Mouse (Mus musculus): Measurements from ENCODE around the gene Zbtb40. TPM values are rescaled to one million over a fixed set of nuclear protein-coding genes. Genes with fewer than 3 reads are reported as not detected.

The Zbtb40 gene
- polyA plus RNA-seq (2015; fragmentation: Nextera tagmentation; extraction: Ambion mirVana) = 3.0 and 3.1 TPM in 2 replicates

DNA sequence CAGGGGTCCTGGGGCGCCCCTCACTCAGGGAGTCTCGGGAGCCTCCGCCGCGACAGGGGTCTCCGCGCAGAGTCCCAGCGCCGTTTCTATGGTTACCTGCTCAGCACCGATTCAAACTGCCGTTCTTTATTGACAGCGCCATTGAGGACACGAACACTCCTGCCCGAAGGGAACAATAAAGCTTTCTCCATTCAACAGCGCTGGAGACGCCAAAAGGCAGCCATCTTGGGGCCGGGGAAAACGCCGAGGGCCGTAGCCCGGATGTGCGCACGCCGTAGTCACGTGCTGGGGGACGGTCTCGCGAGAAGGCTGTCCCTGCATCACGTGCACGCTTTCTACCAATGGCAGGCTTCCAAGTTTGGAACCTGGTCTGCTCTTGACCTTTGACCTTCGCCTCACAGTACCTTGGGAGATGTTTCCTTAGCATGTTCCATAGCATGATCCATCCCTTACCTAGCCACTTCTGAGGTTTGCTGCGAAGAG lies at the start of gene Zbtb40:
Gene Zbtb40 (minus strand): TSS at position 252 of the 483 bp plus-strand sequence.
- H3K4me1 ChIP-seq (ENCODE audit: control insufficient read depth, insufficient read depth, low read length) = peaks cover 18% of the 10 kb centered on the region
- ATAC-seq (replicated peaks; ENCODE audit: extremely low read depth, insufficient read depth, low FRiP score) = peak; percentile 95
- WGBS = 2% methylated on average over 32 of the region's 32 CpGs
- peaks cover 12% of the 10 kb centered on the region; the same call in 1 of the 2 replicates for H3K27me3 ChIP-seq (ENCODE audit: control insufficient read depth, insufficient read depth, low read length)
- peak within 1 kb of the TSS; percentile 74 for H3K27ac ChIP-seq (ENCODE audit: low read length)
- peak within 1 kb of the TSS; percentile 81 for H3K4me2 ChIP-seq (ENCODE audit: low read depth, low read length)
- H3K9ac ChIP-seq (ENCODE audit: low read length) = peak within 1 kb of the TSS; percentile 89
- H3K9me3 ChIP-seq (replicated peaks; ENCODE audit: control insufficient read depth, low read length) = peaks cover 8% of the 10 kb centered on the region
- H3K4me3 ChIP-seq (ENCODE audit: low read length) = peak within 1 kb of the TSS; percentile 77
- no peaks in the 10 kb centered on the region for H3K36me3 ChIP-seq (ENCODE audit: control insufficient read depth, insufficient read depth)

DNA sequence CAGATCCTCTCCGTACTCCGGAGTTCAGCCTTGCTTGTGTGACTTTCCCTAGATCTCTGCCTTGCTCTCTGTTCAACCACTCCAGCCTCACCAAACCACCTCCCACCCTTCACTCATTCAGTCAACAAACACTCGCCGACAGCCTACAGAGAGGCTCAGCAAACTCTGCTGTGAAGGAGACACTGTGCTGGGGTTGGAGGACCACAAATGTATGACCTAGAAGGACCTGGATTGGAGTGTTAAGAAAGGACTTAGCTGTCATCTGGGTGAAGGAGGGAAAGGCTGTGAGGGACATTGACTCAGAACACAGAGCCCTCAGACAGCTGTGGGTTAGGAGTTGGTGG lies 49.4 kb upstream of the Zbtb40 start:
- Histone ChIP-seq H3K4me1 (ENCODE audit: control insufficient read depth, insufficient read depth, low read length) (0 out of 2 replicates have a peak, but pooled peaks cover 2% of the 10 kb centered on the region), H3K9ac (ENCODE audit: low read length) (no peak overlapping the region), H3K36me3 (ENCODE audit: control insufficient read depth, insufficient read depth) (no peaks in the 10 kb centered on the region), H3K27me3 (ENCODE audit: control insufficient read depth, insufficient read depth, low read length) (no peaks in the 10 kb centered on the region; the same call in 1 of the 2 replicates), H3K4me2 (ENCODE audit: low read depth, low read length) (no peak overlapping the region), H3K9me3 (replicated peaks; ENCODE audit: control insufficient read depth, low read length) (no peaks in the 10 kb centered on the region), H3K4me3 (ENCODE audit: low read length) (no peak overlapping the region), H3K27ac (ENCODE audit: low read length) (no peak overlapping the region)
- no peak for ATAC-seq (replicated peaks; ENCODE audit: extremely low read depth, insufficient read depth, low FRiP score)
- 44% methylated on average over 4 of the region's 4 CpGs for WGBS

DNA sequence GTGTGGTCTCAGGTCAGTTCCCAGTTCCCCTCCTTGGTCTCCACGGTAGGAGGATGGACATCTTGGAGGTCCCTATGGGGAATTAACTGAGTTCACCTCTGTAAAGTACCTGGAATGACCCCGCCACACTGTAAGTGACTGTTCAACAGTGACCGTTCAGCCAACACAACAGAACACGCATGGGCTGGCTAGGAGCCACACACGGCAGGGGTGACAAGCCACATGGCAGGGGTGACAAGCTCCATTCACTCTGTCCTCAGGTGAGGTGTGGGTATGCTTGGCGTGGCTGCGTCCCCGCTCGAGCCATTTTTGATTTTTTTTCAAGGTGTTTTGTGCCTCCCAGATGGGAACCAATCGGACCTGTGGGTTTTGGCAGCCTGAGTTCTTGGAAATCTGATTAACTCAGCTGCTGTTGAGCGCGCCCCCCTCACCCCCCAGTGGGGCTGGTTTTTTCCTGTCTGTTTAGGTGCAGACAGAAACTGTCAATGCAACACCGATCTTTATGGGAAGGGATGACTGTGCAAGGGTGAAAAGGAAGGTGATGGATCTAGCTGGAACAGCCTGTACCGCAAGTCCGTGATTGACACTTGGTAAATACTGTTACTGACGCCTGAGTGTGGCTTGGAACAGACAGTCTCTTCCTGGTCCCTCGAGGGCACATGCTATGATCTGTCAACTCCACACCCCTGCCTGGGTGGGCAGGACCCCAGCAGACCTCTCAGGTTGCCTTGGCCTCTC lies 48.8 kb upstream of the Zbtb40 start:
- Histone ChIP-seq H3K27ac (ENCODE audit: low read length) (no peak overlapping the region), H3K27me3 (ENCODE audit: control insufficient read depth, insufficient read depth, low read length) (no peaks in the 10 kb centered on the region), H3K4me2 (ENCODE audit: low read depth, low read length) (no peak overlapping the region), H3K9ac (ENCODE audit: low read length) (no peak overlapping the region), H3K4me3 (ENCODE audit: low read length) (no peak overlapping the region), H3K4me1 (ENCODE audit: control insufficient read depth, insufficient read depth, low read length) (0 out of 2 replicates have a peak, but pooled peaks cover 2% of the 10 kb centered on the region), H3K9me3 (replicated peaks; ENCODE audit: control insufficient read depth, low read length) (no peaks in the 10 kb centered on the region), H3K36me3 (ENCODE audit: control insufficient read depth, insufficient read depth) (no peaks in the 10 kb centered on the region)
- no peak for ATAC-seq (replicated peaks; ENCODE audit: extremely low read depth, insufficient read depth, low FRiP score)
- 67% methylated on average over 17 of the region's 17 CpGs for WGBS

DNA sequence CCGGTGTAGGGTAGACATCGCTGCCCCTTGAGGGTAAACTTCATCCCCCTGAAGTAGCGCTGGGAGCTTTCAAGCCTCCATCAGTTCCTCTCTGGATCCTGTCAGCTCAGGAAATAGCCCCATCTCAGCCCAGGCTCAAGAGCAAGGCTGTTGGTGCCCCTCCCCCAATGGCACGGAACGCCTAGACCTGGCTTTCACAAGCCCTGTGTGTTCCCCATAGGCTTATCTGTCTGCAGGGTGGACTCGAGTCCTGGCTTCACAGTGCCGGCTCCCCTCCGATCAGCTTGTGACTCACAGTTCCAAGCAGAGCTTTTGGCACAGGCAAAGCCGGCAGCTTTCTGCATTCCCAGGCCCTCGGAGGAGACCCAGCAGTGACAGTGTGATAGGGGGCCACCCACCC lies 47.8 kb upstream of the Zbtb40 start:
- Histone ChIP-seq H3K36me3 (ENCODE audit: control insufficient read depth, insufficient read depth) (no peaks in the 10 kb centered on the region), H3K9ac (ENCODE audit: low read length) (no peak overlapping the region), H3K4me3 (ENCODE audit: low read length) (no peak overlapping the region), H3K27ac (ENCODE audit: low read length) (no peak overlapping the region), H3K4me1 (ENCODE audit: control insufficient read depth, insufficient read depth, low read length) (0 out of 2 replicates have a peak, but pooled peaks cover 2% of the 10 kb centered on the region), H3K27me3 (ENCODE audit: control insufficient read depth, insufficient read depth, low read length) (no peaks in the 10 kb centered on the region), H3K9me3 (replicated peaks; ENCODE audit: control insufficient read depth, low read length) (no peaks in the 10 kb centered on the region), H3K4me2 (ENCODE audit: low read depth, low read length) (no peak overlapping the region)
- 0 out of 2 replicates have a peak, but pooled peaks have one; percentile 18 for ATAC-seq (replicated peaks; ENCODE audit: extremely low read depth, insufficient read depth, low FRiP score)
- 28% methylated on average over 10 of the region's 10 CpGs for WGBS

DNA sequence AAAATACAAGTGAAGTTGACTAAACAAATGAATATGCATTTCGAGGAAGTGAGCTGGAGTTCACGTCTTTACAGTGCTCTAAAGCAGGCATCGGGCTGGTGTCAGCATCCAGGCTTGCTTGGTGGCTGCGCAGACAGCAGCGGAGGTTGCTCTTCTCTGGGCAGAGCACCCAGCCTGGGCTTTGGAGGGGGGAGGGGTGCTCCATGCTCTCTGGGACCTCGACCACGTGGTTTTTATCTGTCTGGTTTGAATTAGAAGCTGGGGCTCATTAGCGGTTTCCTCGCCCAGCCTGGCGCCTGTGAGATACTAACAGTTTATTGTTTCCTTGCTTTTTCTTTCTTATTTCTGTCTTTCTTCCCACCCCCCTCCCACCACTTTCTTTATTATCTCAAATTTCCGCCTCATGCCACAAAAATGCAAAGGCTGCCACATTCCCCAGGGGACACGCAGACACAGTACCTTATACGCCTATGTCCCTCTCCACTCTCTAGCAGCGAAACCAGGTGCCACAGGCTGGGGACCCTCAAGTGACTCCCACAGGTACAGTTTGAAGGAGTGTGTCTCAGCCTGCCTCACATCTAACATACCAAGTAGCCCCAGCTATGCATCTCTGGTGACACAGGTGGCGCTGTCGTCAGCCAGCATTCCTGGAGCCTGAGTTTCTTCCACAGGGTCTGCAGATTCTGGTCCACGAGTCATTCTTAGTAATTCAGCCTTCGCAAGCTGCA lies 36.6 kb upstream of the Zbtb40 start:
- Histone ChIP-seq H3K4me3 (ENCODE audit: low read length) (no peak overlapping the region), H3K4me2 (ENCODE audit: low read depth, low read length) (no peak overlapping the region), H3K27me3 (ENCODE audit: control insufficient read depth, insufficient read depth, low read length) (peaks cover 9% of the 10 kb centered on the region), H3K4me1 (ENCODE audit: control insufficient read depth, insufficient read depth, low read length) (no peaks in the 10 kb centered on the region), H3K9me3 (replicated peaks; ENCODE audit: control insufficient read depth, low read length) (no peaks in the 10 kb centered on the region), H3K36me3 (ENCODE audit: control insufficient read depth, insufficient read depth) (no peaks in the 10 kb centered on the region), H3K9ac (ENCODE audit: low read length) (no peak overlapping the region), H3K27ac (ENCODE audit: low read length) (no peak overlapping the region)
- ATAC-seq (replicated peaks; ENCODE audit: extremely low read depth, insufficient read depth, low FRiP score) = no peak
- 31% methylated on average over 18 of the region's 18 CpGs for WGBS

DNA sequence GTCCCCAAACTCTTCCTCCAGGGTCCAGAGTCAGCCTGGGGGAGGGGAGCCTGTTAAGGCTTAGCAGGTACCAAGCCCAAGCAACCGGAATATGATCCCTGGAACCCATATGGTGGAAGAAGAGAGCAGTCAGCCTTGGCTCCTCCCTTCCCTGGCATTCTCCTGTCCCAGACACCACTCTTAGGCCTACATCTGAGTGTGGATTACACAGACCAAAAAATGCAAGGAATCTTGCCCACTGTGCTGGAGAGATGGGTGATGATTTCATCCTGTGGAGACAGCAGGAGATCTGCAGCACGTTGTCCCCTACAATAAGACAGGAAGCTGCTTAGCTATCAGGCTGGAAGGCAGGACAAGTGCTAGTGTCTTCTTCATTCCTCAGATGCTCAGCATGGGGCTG lies 34.3 kb upstream of the Zbtb40 start:
- H3K4me1 ChIP-seq (ENCODE audit: control insufficient read depth, insufficient read depth, low read length) = no peaks in the 10 kb centered on the region
- H3K9me3 ChIP-seq (replicated peaks; ENCODE audit: control insufficient read depth, low read length) = no peaks in the 10 kb centered on the region
- 36% methylated on average over 2 of the region's 2 CpGs for WGBS
- ATAC-seq (replicated peaks; ENCODE audit: extremely low read depth, insufficient read depth, low FRiP score) = no peak
- no peak overlapping the region for H3K9ac ChIP-seq (ENCODE audit: low read length)
- H3K4me2 ChIP-seq (ENCODE audit: low read depth, low read length) = no peak overlapping the region
- H3K27me3 ChIP-seq (ENCODE audit: control insufficient read depth, insufficient read depth, low read length) = peaks cover 5% of the 10 kb centered on the region
- no peak overlapping the region for H3K27ac ChIP-seq (ENCODE audit: low read length)
- no peaks in the 10 kb centered on the region for H3K36me3 ChIP-seq (ENCODE audit: control insufficient read depth, insufficient read depth)
- no peak overlapping the region for H3K4me3 ChIP-seq (ENCODE audit: low read length)

DNA sequence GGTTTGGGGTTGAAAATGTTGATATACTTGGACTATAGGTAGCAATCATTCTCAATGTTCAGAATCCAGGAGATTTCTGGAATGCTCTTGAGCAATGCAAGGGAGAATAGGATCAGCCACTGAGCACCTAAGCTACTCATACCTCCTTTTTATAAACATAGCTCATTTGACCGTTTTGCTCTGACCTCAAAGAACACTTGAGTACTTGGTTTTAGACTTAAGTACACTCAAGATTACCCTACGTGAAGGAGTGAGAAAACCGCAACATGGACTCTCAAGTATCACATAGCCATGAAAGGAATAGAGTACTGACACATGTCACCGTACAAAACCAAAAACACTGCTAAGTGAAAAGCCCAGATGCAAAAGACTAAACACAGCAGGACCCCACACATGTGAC lies 32.8 kb upstream of the Zbtb40 start:
- ATAC-seq (replicated peaks; ENCODE audit: extremely low read depth, insufficient read depth, low FRiP score) = no peak
- peaks cover 5% of the 10 kb centered on the region; the same call in 1 of the 2 replicates for H3K27me3 ChIP-seq (ENCODE audit: control insufficient read depth, insufficient read depth, low read length)
- no peaks in the 10 kb centered on the region for H3K4me1 ChIP-seq (ENCODE audit: control insufficient read depth, insufficient read depth, low read length)
- no peaks in the 10 kb centered on the region for H3K9me3 ChIP-seq (replicated peaks; ENCODE audit: control insufficient read depth, low read length)
- H3K36me3 ChIP-seq (ENCODE audit: control insufficient read depth, insufficient read depth) = no peaks in the 10 kb centered on the region
- no peak overlapping the region for H3K4me3 ChIP-seq (ENCODE audit: low read length)
- H3K4me2 ChIP-seq (ENCODE audit: low read depth, low read length) = no peak overlapping the region
- H3K27ac ChIP-seq (ENCODE audit: low read length) = no peak overlapping the region
- H3K9ac ChIP-seq (ENCODE audit: low read length) = no peak overlapping the region
- 78% methylated on average over 4 of the region's 4 CpGs for WGBS

DNA sequence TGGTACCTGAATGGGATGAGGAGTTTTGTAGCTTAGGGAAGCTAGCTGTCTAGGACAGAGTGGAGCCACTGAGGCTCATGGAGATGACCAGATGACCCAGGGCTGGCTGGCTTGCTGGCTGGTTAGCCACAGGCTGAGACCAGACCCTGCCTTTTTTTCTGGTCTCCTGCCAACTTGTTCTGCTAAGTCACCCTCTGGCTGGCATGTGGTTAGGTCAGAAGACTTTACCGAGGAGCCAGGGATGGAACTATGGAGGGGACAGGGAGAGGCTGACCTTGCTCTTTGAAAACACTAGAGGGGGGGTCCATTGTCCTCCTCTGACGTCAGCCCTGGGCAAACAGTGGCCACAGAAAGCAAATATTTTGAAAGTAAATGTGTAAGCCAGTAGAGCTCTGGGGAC lies 28.6 kb upstream of the Zbtb40 start:
- H3K9me3 ChIP-seq (replicated peaks; ENCODE audit: control insufficient read depth, low read length) = no peaks in the 10 kb centered on the region
- no peak overlapping the region for H3K9ac ChIP-seq (ENCODE audit: low read length)
- no peaks in the 10 kb centered on the region for H3K4me1 ChIP-seq (ENCODE audit: control insufficient read depth, insufficient read depth, low read length)
- no peak overlapping the region for H3K4me3 ChIP-seq (ENCODE audit: low read length)
- 29% methylated on average over 2 of the region's 2 CpGs for WGBS
- H3K36me3 ChIP-seq (ENCODE audit: control insufficient read depth, insufficient read depth) = no peaks in the 10 kb centered on the region
- no peak for ATAC-seq (replicated peaks; ENCODE audit: extremely low read depth, insufficient read depth, low FRiP score)
- no peak overlapping the region for H3K27ac ChIP-seq (ENCODE audit: low read length)
- H3K27me3 ChIP-seq (ENCODE audit: control insufficient read depth, insufficient read depth, low read length) = no peaks in the 10 kb centered on the region
- H3K4me2 ChIP-seq (ENCODE audit: low read depth, low read length) = no peak overlapping the region

DNA sequence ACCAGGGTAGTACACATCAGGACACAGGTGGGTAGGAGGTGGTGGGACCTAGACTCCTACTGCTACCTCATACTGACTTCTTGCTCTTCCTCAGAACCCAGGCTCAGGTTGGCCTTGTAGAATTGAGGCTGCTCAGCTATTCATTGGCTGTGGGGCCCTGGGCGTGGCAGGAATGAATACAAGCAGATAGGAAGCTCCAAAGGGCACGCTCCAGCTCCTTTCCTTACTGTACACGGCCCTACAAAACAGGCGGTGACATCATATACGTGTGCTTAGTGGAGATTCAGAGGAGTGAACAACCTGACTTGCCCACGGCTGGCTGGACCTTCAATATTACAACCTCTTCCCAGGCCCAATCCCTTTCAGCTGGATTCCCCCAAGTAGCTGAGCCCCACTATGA lies 22.6 kb upstream of the Zbtb40 start:
- Histone ChIP-seq H3K4me1 (ENCODE audit: control insufficient read depth, insufficient read depth, low read length) (peaks cover 4% of the 10 kb centered on the region), H3K36me3 (ENCODE audit: control insufficient read depth, insufficient read depth) (no peaks in the 10 kb centered on the region), H3K27ac (ENCODE audit: low read length) (no peak overlapping the region), H3K4me3 (ENCODE audit: low read length) (no peak overlapping the region), H3K9me3 (replicated peaks; ENCODE audit: control insufficient read depth, low read length) (no peaks in the 10 kb centered on the region), H3K27me3 (ENCODE audit: control insufficient read depth, insufficient read depth, low read length) (no peaks in the 10 kb centered on the region), H3K9ac (ENCODE audit: low read length) (no peak overlapping the region), H3K4me2 (ENCODE audit: low read depth, low read length) (no peak overlapping the region)
- 69% methylated on average over 6 of the region's 6 CpGs for WGBS
- ATAC-seq (replicated peaks; ENCODE audit: extremely low read depth, insufficient read depth, low FRiP score) = no peak
